Mouse (Mus musculus): Measurements from ENCODE around the gene Cox4i1. TPM values are rescaled to one million over a fixed set of nuclear protein-coding genes. Genes with fewer than 3 reads are reported as not detected.
A peak's percentile ranks its signal among the peaks of the same experiment; 100 is the strongest.

Gene Cox4i1
- polyA plus RNA-seq, 1 experiment from 2014 or later, result 1,092 TPM

- no peak within 1 kb of the TSS for H3K4me3 ChIP-seq (ENCODE audit: low read depth, low read length)
- no peaks in the 10 kb centered on the region for H3K9me3 ChIP-seq (replicated peaks; ENCODE audit: control insufficient read depth, low read length)
- H3K27ac ChIP-seq (ENCODE audit: low read depth, low read length), result no peak within 1 kb of the TSS
- ATAC-seq (no peak), DNase-seq (ENCODE audit: low spot score) (no peak)
- H3K4me2 ChIP-seq (ENCODE audit: low read length), result no peak within 1 kb of the TSS
- no peaks in the 10 kb centered on the region for H3K4me1 ChIP-seq (ENCODE audit: control insufficient read depth, insufficient read depth, low read length)
- no peaks in the 10 kb centered on the region for H3K27me3 ChIP-seq (replicated peaks; ENCODE audit: control insufficient read depth, insufficient read depth, low read length)
- WGBS, result 27% methylated on average over 7 of the region's 7 CpGs
- no peak within 1 kb of the TSS for H3K9ac ChIP-seq (ENCODE audit: low read length)
- 0 out of 2 replicates have a peak, but pooled peaks cover 4% of the 10 kb centered on the region for H3K36me3 ChIP-seq (ENCODE audit: control insufficient read depth, insufficient read depth, low read length)
These were observed 20.5 kb upstream of the Cox4i1 start, which contains the start of gene 1190005I06Rik for GRCm38 (mm10) chr8:120647532-120647931. Gene 1190005I06Rik, minus strand, starts transcription at chr8:120647632.

GRCm38 (mm10) chr8:120656322-120657052, 11.5 kb upstream of the Cox4i1 start:
- 87% methylated on average over 7 of the region's 7 CpGs for WGBS
- Histone ChIP-seq H3K4me2 (ENCODE audit: low read length) (no peak overlapping the region), H3K27ac (ENCODE audit: low read depth, low read length) (no peak overlapping the region), H3K9ac (ENCODE audit: low read length) (no peak overlapping the region), H3K4me1 (ENCODE audit: control insufficient read depth, insufficient read depth, low read length) (no peaks in the 10 kb centered on the region), H3K36me3 (ENCODE audit: control insufficient read depth, insufficient read depth, low read length) (peaks cover 63% of the 10 kb centered on the region), H3K4me3 (ENCODE audit: low read depth, low read length) (no peak overlapping the region), H3K9me3 (replicated peaks; ENCODE audit: control insufficient read depth, low read length) (no peaks in the 10 kb centered on the region), H3K27me3 (replicated peaks; ENCODE audit: control insufficient read depth, insufficient read depth, low read length) (no peaks in the 10 kb centered on the region)
- no peak for ATAC-seq
- no peak for DNase-seq (ENCODE audit: low spot score)

- Histone ChIP-seq H3K9ac (ENCODE audit: low read length) (no peak overlapping the region), H3K4me3 (ENCODE audit: low read depth, low read length) (no peak overlapping the region), H3K4me1 (ENCODE audit: control insufficient read depth, insufficient read depth, low read length) (no peaks in the 10 kb centered on the region), H3K36me3 (ENCODE audit: control insufficient read depth, insufficient read depth, low read length) (peaks cover 63% of the 10 kb centered on the region), H3K9me3 (replicated peaks; ENCODE audit: control insufficient read depth, low read length) (no peaks in the 10 kb centered on the region), H3K27ac (ENCODE audit: low read depth, low read length) (no peak overlapping the region), H3K27me3 (replicated peaks; ENCODE audit: control insufficient read depth, insufficient read depth, low read length) (no peaks in the 10 kb centered on the region), H3K4me2 (ENCODE audit: low read length) (no peak overlapping the region)
- 91% methylated on average over 8 of the region's 8 CpGs for WGBS
- no peak for DNase-seq (ENCODE audit: low spot score)
- ATAC-seq, result no peak
These were observed 10.6 kb upstream of the Cox4i1 start for GRCm38 (mm10) chr8:120657415-120657814.

- ATAC-seq (no peak), DNase-seq (ENCODE audit: low spot score) (no peak)
- no peak overlapping the region; the same call in 1 of the 2 replicates for H3K9ac ChIP-seq (ENCODE audit: low read length)
These were observed 3.5 kb upstream of the Cox4i1 start for GRCm38 (mm10) chr8:120664566-120664965.

GRCm38 (mm10) chr8:120665726-120666455, 2.1 kb upstream of the Cox4i1 start:
- H3K9me3 ChIP-seq (replicated peaks; ENCODE audit: control insufficient read depth, low read length), result no peaks in the 10 kb centered on the region
- H3K4me1 ChIP-seq (ENCODE audit: control insufficient read depth, insufficient read depth, low read length), result peaks cover 18% of the 10 kb centered on the region

More at GRCm38 (mm10) chr8:120664566-120664965, 3.5 kb upstream of the Cox4i1 start:
- Histone ChIP-seq H3K4me1 (ENCODE audit: control insufficient read depth, insufficient read depth, low read length) (peaks cover 18% of the 10 kb centered on the region), H3K27me3 (replicated peaks; ENCODE audit: control insufficient read depth, insufficient read depth, low read length) (no peaks in the 10 kb centered on the region), H3K9me3 (replicated peaks; ENCODE audit: control insufficient read depth, low read length) (no peaks in the 10 kb centered on the region), H3K4me2 (ENCODE audit: low read length) (no peak overlapping the region), H3K36me3 (ENCODE audit: control insufficient read depth, insufficient read depth, low read length) (peaks cover 8% of the 10 kb centered on the region; the same call in 1 of the 2 replicates), H3K4me3 (ENCODE audit: low read depth, low read length) (no peak overlapping the region), H3K27ac (ENCODE audit: low read depth, low read length) (no peak overlapping the region; the same call in 1 of the 2 replicates)
- WGBS, result 72% methylated on average over 6 of the region's 6 CpGs

GRCm38 (mm10) chr8:120666807-120667470, 1.1 kb upstream of the Cox4i1 start:
- peak overlapping the region; percentile 94 for H3K4me3 ChIP-seq (ENCODE audit: low read depth, low read length)
- H3K4me2 ChIP-seq (ENCODE audit: low read length), result peak overlapping the region; percentile 88
- H3K9ac ChIP-seq (ENCODE audit: low read length), result peak overlapping the region; percentile 97
- no peak for ATAC-seq
- peaks cover 18% of the 10 kb centered on the region for H3K4me1 ChIP-seq (ENCODE audit: control insufficient read depth, insufficient read depth, low read length)
- WGBS, result 1% methylated on average over 17 of the region's 17 CpGs
- H3K27me3 ChIP-seq (replicated peaks; ENCODE audit: control insufficient read depth, insufficient read depth, low read length), result no peaks in the 10 kb centered on the region
- no peak for DNase-seq (ENCODE audit: low spot score)
- H3K9me3 ChIP-seq (replicated peaks; ENCODE audit: control insufficient read depth, low read length), result no peaks in the 10 kb centered on the region
- peaks cover 21% of the 10 kb centered on the region for H3K36me3 ChIP-seq (ENCODE audit: control insufficient read depth, insufficient read depth, low read length)
- H3K27ac ChIP-seq (ENCODE audit: low read depth, low read length), result peak overlapping the region; percentile 79

More at GRCm38 (mm10) chr8:120665726-120666455, 2.1 kb upstream of the Cox4i1 start:
- H3K4me2 ChIP-seq (ENCODE audit: low read length), result peak overlapping the region; percentile 88
- no peak for DNase-seq (ENCODE audit: low spot score)
- no peak for ATAC-seq
- peaks cover 13% of the 10 kb centered on the region for H3K36me3 ChIP-seq (ENCODE audit: control insufficient read depth, insufficient read depth, low read length)
- 0 out of 2 replicates have a peak overlapping the region, but pooled peaks have one; percentile 94 for H3K4me3 ChIP-seq (ENCODE audit: low read depth, low read length)
- no peak overlapping the region for H3K27ac ChIP-seq (ENCODE audit: low read depth, low read length)
- no peak overlapping the region for H3K9ac ChIP-seq (ENCODE audit: low read length)
- no peaks in the 10 kb centered on the region for H3K27me3 ChIP-seq (replicated peaks; ENCODE audit: control insufficient read depth, insufficient read depth, low read length)
- 75% methylated on average over 3 of the region's 3 CpGs for WGBS

- H3K4me1 ChIP-seq (ENCODE audit: control insufficient read depth, insufficient read depth, low read length), result peaks cover 18% of the 10 kb centered on the region
- peak within 1 kb of the TSS; percentile 94 for H3K4me3 ChIP-seq (ENCODE audit: low read depth, low read length)
- H3K36me3 ChIP-seq (ENCODE audit: control insufficient read depth, insufficient read depth, low read length), result peaks cover 36% of the 10 kb centered on the region
- no peaks in the 10 kb centered on the region for H3K27me3 ChIP-seq (replicated peaks; ENCODE audit: control insufficient read depth, insufficient read depth, low read length)
- ATAC-seq, result no peak
- H3K9me3 ChIP-seq (replicated peaks; ENCODE audit: control insufficient read depth, low read length), result no peaks in the 10 kb centered on the region
- peak within 1 kb of the TSS; percentile 79 for H3K27ac ChIP-seq (ENCODE audit: low read depth, low read length)
- H3K9ac ChIP-seq (ENCODE audit: low read length), result peak within 1 kb of the TSS; percentile 97
- WGBS, result 1% methylated on average over 33 of the region's 51 CpGs
- peak within 1 kb of the TSS; percentile 88 for H3K4me2 ChIP-seq (ENCODE audit: low read length)
- DNase-seq (ENCODE audit: low spot score), result no peak
These were observed 418 bp downstream of the Cox4i1 start, which contains the start of gene Emc8 for GRCm38 (mm10) chr8:120668374-120668905. Gene Emc8, minus strand, starts transcription at chr8:120668573.

GRCm38 (mm10) chr8:120671775-120672174, 3.8 kb downstream of the Cox4i1 start:
- peaks cover 48% of the 10 kb centered on the region for H3K36me3 ChIP-seq (ENCODE audit: control insufficient read depth, insufficient read depth, low read length)
- no peak for DNase-seq (ENCODE audit: low spot score)
- no peaks in the 10 kb centered on the region for H3K9me3 ChIP-seq (replicated peaks; ENCODE audit: control insufficient read depth, low read length)
- no peak overlapping the region for H3K27ac ChIP-seq (ENCODE audit: low read depth, low read length)
- 45% methylated on average over 6 of the region's 6 CpGs for WGBS
- no peaks in the 10 kb centered on the region for H3K27me3 ChIP-seq (replicated peaks; ENCODE audit: control insufficient read depth, insufficient read depth, low read length)
- H3K4me1 ChIP-seq (ENCODE audit: control insufficient read depth, insufficient read depth, low read length), result peaks cover 7% of the 10 kb centered on the region
- no peak overlapping the region for H3K4me2 ChIP-seq (ENCODE audit: low read length)
- H3K9ac ChIP-seq (ENCODE audit: low read length), result no peak overlapping the region
- H3K4me3 ChIP-seq (ENCODE audit: low read depth, low read length), result no peak overlapping the region
- ATAC-seq, result no peak
